Mouse (Mus musculus) kidney, adult 2 months (tissue): Measurements from ENCODE around the gene Zmiz1.

ENCODE experiments used
- CTCF ChIP-seq: fragments of 200-500 bp; conservative IDR thresholded peaks from 2 replicates; pipeline ENCODE4 v1.5.1; 2011; ENCODE audit warnings: low read depth, mild to moderate bottlenecking, control low read depth, low read length, moderate library complexity, mixed read lengths; ENCODE audit not compliant: insufficient read depth, insufficient read length
- POLR2A ChIP-seq: fragments of 200-500 bp; IDR thresholded peaks from one replicate; pipeline ENCODE4 v1.6.1; 2011; ENCODE audit warnings: low read depth, low read length, control low read depth

- TF ChIP-seq POLR2A, result no peak
- no peak for TF ChIP-seq CTCF
These were observed 46.3 kb downstream of the Zmiz1 start for GRCm38 (mm10) chr14:25505201-25505671.
